Mouse (Mus musculus): ENCODE data around the gene Tmem269. TPM values are rescaled to one million over a fixed set of nuclear protein-coding genes. Genes with fewer than 3 reads are reported as not detected.

Tmem269 gene
- polyA plus RNA-seq, 1 experiment from 2014 or later: not detected

DNA sequence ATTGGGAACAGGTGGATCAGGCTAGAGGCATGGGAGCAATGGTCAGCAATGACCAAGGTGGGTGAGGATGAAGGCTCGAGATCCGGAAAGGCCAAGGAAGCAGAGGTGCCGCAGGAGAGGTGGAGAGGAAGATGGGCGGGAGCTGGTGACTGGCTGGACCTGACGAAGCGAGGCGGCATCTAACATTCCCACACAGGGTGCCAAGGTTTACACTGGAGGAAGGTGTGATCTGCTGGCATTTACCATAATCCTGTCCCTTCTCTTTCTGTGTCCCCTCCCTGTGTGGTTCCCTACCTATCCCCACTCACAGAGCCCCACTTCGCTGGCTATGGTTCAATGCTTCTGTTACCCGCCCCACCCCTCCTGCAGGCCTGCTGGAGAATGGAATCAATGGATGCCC is 27.9 kb upstream of the Tmem269 start:
- 83% methylated on average over 9 of the region's 9 CpGs for WGBS
- Histone ChIP-seq H3K4me1 (ENCODE audit: insufficient read depth) (no peaks in the 10 kb centered on the region), H3K4me3 (ENCODE audit: low read depth, low read length) (no peak overlapping the region), H3K9ac (no peak overlapping the region), H3K4me2 (no peak overlapping the region), H3K27me3 (ENCODE audit: insufficient read depth, low read length) (no peaks in the 10 kb centered on the region), H3K27ac (ENCODE audit: low read depth) (no peak overlapping the region), H3K36me3 (ENCODE audit: insufficient read depth) (peaks cover 51% of the 10 kb centered on the region), H3K9me3 (ENCODE audit: low read depth, low read length) (no peaks in the 10 kb centered on the region)
- ATAC-seq (ENCODE audit: insufficient read depth) (no peak), DNase-seq (no peak)
- no peak for TF ChIP-seq CTCF (IDR thresholded peaks at IDR 0.05; ENCODE audit: low read depth)

DNA sequence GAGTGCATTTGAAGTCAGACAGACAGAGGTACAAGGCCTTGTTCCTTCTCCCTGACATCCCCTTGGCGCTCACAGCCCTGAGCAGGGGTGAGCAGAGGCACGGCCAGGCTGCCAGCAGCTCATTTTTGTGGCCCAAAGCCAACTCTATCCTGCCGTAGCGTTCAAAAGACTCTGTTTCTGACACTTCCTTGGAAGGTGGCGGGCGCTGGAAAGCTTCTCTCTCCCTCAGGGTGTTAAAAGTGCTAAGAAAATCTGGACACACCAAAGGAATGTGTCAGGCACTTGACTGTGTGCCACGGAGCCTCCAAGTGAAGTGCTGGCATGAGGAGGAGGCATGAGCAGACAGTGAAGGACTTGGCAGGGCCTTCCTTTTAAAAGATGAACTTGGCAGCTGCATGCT is 27.5 kb upstream of the Tmem269 start:
- H3K9ac ChIP-seq: no peak overlapping the region
- ATAC-seq (ENCODE audit: insufficient read depth) (no peak), DNase-seq (peak; percentile 67)
- no peak for TF ChIP-seq CTCF (IDR thresholded peaks at IDR 0.05; ENCODE audit: low read depth)
- no peaks in the 10 kb centered on the region for H3K9me3 ChIP-seq (ENCODE audit: low read depth, low read length)
- peaks cover 54% of the 10 kb centered on the region for H3K36me3 ChIP-seq (ENCODE audit: insufficient read depth)
- H3K27me3 ChIP-seq (ENCODE audit: insufficient read depth, low read length): no peaks in the 10 kb centered on the region
- H3K27ac ChIP-seq (ENCODE audit: low read depth): peak overlapping the region; percentile 60; the same call in 1 of the 2 replicates
- WGBS: 50% methylated on average over 7 of the region's 7 CpGs
- no peaks in the 10 kb centered on the region for H3K4me1 ChIP-seq (ENCODE audit: insufficient read depth)
- H3K4me2 ChIP-seq: no peak overlapping the region
- no peak overlapping the region for H3K4me3 ChIP-seq (ENCODE audit: low read depth, low read length)

DNA sequence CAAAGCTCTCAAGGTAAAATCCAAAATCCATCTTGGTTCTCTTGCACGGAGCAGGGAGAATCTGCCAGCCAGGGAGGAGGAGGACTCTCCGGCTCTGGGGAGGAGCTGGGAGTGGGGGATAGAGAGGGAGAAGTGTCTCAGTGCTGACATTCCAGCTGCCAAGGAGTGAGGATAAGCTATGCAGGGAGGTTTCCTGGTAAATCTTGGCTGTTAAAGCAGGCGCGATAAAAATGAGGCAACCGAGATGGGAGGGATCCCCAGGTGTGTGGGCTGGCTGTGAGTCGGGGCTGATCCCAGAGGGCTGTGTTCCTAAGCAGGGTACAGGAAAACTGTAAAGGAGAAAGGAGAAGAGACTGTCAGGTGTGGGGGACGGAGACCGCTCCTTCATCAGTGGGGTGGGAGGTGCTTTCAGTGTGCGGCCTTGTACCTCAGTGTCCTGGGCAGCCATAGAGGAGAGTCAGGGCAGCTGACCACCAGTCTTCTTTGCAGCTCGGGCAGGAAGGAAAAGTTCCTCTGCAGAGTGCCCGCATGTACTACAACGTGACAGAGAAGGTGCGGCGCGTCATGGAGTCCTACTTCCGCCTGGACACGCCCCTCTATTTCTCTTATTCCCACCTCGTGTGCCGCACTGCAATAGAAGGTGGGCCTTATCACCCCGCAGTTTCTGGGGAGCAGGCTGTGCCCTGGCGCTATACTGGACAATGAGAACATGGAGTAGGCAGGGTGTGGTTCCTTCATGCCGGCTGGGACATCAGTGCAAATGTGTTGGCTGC is 26.6 kb upstream of the Tmem269 start:
- DNase-seq: no peak
- no peak overlapping the region for H3K4me2 ChIP-seq
- 70% methylated on average over 22 of the region's 22 CpGs for whole genome bisulfite sequencing
- no peak overlapping the region for H3K9ac ChIP-seq
- H3K4me3 ChIP-seq (ENCODE audit: low read depth, low read length): no peak overlapping the region
- no peak overlapping the region for H3K27ac ChIP-seq (ENCODE audit: low read depth)
- no peaks in the 10 kb centered on the region for H3K9me3 ChIP-seq (ENCODE audit: low read depth, low read length)
- H3K27me3 ChIP-seq (ENCODE audit: insufficient read depth, low read length): no peaks in the 10 kb centered on the region
- no peak for ATAC-seq (ENCODE audit: insufficient read depth)
- TF ChIP-seq CTCF (IDR thresholded peaks at IDR 0.05; ENCODE audit: low read depth): no peak
- H3K36me3 ChIP-seq (ENCODE audit: insufficient read depth): peaks cover 58% of the 10 kb centered on the region
- no peaks in the 10 kb centered on the region for H3K4me1 ChIP-seq (ENCODE audit: insufficient read depth)

DNA sequence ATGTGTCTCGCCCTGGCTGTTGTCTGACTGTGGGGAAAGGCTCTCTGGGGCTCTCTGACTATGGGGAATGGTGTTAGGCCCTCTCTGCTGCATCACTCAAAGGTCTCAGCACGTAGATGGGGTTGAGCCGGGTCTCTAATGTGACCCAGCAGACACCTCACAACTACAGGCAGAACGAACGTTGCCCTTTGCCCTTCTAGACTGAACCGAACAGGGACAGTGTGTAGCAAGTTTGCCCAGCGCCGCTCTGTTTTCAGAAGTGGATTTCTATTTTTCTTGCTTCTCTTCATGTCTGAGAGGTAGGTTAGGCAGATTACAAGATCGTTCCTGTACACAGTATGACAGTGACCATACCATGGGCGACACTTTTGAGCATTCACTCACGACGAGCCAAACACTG is 24.6 kb upstream of the Tmem269 start:
- Histone ChIP-seq H3K4me2 (no peak overlapping the region), H3K9me3 (ENCODE audit: low read depth, low read length) (no peaks in the 10 kb centered on the region), H3K9ac (no peak overlapping the region), H3K4me1 (ENCODE audit: insufficient read depth) (no peaks in the 10 kb centered on the region), H3K27me3 (ENCODE audit: insufficient read depth, low read length) (no peaks in the 10 kb centered on the region), H3K27ac (ENCODE audit: low read depth) (no peak overlapping the region), H3K36me3 (ENCODE audit: insufficient read depth) (peaks cover 54% of the 10 kb centered on the region), H3K4me3 (ENCODE audit: low read depth, low read length) (no peak overlapping the region)
- DNase-seq (no peak), ATAC-seq (ENCODE audit: insufficient read depth) (no peak)
- 85% methylated on average over 12 of the region's 12 CpGs for WGBS
- no peak for TF ChIP-seq CTCF (IDR thresholded peaks at IDR 0.05; ENCODE audit: low read depth)

DNA sequence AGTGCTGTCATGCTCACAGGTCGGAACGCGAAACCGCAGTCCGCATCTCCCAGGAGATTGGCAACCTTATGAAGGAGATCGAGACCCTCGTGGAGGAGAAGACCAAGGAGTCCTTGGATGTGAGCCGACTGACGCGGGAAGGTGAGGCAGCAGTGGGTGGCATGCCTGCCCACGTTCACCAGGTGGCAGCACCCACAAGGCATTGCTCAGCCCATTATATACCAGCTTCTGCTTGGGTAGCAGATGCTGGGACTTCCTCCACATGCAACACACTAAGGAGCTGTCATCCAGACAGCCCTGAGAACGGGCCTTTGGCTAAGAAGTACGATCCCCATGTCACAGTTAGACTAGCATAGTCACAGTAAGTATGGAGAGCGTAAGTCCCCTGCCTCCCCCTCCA is 23.6 kb upstream of the Tmem269 start:
- 87% methylated on average over 14 of the region's 14 CpGs for WGBS
- Histone ChIP-seq H3K4me1 (ENCODE audit: insufficient read depth) (no peaks in the 10 kb centered on the region), H3K36me3 (ENCODE audit: insufficient read depth) (peaks cover 62% of the 10 kb centered on the region)

DNA sequence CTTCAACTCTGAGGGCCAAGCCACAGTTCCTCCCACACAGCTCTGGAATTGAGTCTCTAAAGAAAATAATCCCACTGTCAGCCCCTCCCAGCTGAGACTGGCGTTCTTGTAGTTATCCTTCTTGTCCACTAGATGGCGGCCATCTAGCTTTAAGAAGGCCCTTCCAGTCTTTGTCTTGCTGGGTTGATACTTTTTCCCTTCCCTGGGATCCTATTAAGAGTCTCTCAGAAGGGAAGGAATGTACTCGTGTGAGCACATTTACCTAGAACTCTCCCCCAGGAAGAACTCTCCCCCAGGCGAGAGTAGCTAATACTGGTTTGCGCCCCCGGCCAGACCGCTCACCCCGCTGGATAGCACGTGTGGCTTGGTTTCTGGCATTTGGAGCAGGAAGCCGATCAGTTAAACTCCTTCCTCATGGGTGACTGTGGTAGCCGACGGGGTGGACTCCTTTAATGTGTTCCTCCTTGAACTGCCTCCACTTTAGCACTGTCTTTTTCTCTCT is 21.2 kb upstream of the Tmem269 start:
- Histone ChIP-seq H3K4me3 (ENCODE audit: low read depth, low read length) (no peak overlapping the region), H3K36me3 (ENCODE audit: insufficient read depth) (peaks cover 64% of the 10 kb centered on the region), H3K27ac (ENCODE audit: low read depth) (peak overlapping the region; percentile 47; the same call in 1 of the 2 replicates), H3K9me3 (ENCODE audit: low read depth, low read length) (no peaks in the 10 kb centered on the region), H3K9ac (no peak overlapping the region), H3K27me3 (ENCODE audit: insufficient read depth, low read length) (no peaks in the 10 kb centered on the region), H3K4me1 (ENCODE audit: insufficient read depth) (no peaks in the 10 kb centered on the region), H3K4me2 (no peak overlapping the region)
- ATAC-seq (ENCODE audit: insufficient read depth) (peak; percentile 63), DNase-seq (peak; percentile 92)
- WGBS: 41% methylated on average over 12 of the region's 12 CpGs
- TF ChIP-seq CTCF (IDR thresholded peaks at IDR 0.05; ENCODE audit: low read depth): peak; percentile 87

More for the DNA sequence above, 23.6 kb upstream of the Tmem269 start:
- DNase-seq (no peak), ATAC-seq (ENCODE audit: insufficient read depth) (no peak)
- Histone ChIP-seq H3K4me2 (no peak overlapping the region), H3K27me3 (ENCODE audit: insufficient read depth, low read length) (no peaks in the 10 kb centered on the region), H3K9me3 (ENCODE audit: low read depth, low read length) (no peaks in the 10 kb centered on the region), H3K27ac (ENCODE audit: low read depth) (no peak overlapping the region), H3K4me3 (ENCODE audit: low read depth, low read length) (no peak overlapping the region), H3K9ac (no peak overlapping the region)
- peak; percentile 50 for TF ChIP-seq CTCF (IDR thresholded peaks at IDR 0.05; ENCODE audit: low read depth)

DNA sequence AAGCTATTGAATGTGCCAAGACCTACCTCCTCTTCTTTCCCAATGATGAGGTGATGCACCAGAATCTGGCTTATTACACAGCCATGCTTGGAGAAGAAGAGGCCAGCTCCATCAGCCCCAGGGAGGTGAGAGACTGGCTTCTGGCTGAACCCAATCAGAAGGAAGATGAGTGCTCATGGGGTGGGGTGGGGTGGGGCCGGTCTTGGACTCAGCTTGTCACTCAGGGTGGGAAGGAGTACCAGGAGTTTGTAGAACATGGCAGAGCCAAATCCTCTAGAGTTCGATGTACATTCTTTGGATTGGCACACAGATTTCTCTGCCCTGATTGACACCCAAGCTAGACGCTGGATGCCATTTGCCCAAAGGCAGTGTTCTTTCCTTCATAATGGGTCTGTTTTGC is 20.6 kb upstream of the Tmem269 start:
- WGBS: 72% methylated on average over 3 of the region's 3 CpGs
- ATAC-seq (ENCODE audit: insufficient read depth) (no peak), DNase-seq (no peak)
- Histone ChIP-seq H3K4me2 (no peak overlapping the region), H3K27me3 (ENCODE audit: insufficient read depth, low read length) (no peaks in the 10 kb centered on the region), H3K9ac (no peak overlapping the region), H3K4me3 (ENCODE audit: low read depth, low read length) (no peak overlapping the region), H3K36me3 (ENCODE audit: insufficient read depth) (peaks cover 58% of the 10 kb centered on the region), H3K9me3 (ENCODE audit: low read depth, low read length) (no peaks in the 10 kb centered on the region), H3K4me1 (ENCODE audit: insufficient read depth) (no peaks in the 10 kb centered on the region), H3K27ac (ENCODE audit: low read depth) (no peak overlapping the region)
- TF ChIP-seq CTCF (IDR thresholded peaks at IDR 0.05; ENCODE audit: low read depth): no peak
